Mouse (Mus musculus): ENCODE data around the gene Paqr9. TPM values are rescaled to one million over a fixed set of nuclear protein-coding genes. Genes with fewer than 3 reads are reported as not detected.

Gene Paqr9
- polyA plus RNA-seq, 1 experiment from 2014 or later, result 1.2 TPM

DNA sequence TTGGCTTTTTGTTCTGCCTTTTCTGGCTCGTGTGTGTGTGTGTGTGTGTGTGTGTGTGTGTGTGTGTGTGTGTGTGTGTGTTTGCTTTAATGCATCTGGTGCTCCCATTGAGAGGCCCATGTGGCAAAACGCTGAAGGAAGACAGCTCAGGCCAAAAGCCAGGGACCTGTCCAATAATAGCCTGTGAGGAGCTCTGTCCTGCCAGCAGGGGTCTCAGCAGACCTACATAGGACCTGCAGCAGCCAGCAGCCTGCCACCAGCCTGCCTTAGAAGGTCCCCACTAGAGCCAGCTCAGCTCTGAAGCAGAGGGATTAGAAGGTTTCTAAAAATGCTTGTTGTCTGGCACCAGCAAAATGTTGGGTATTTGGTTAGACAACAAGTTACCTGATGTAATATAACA lies 33.5 kb upstream of the Paqr9 start:
- Histone ChIP-seq H3K27ac (no peak overlapping the region), H3K27me3 (no peaks in the 10 kb centered on the region), H3K9ac (no peak overlapping the region), H3K9me3 (replicated peaks) (no peaks in the 10 kb centered on the region), H3K4me2 (replicated peaks) (no peak overlapping the region), H3K4me1 (no peaks in the 10 kb centered on the region), H3K36me3 (no peaks in the 10 kb centered on the region), H3K4me3 (no peak overlapping the region)
- 21% methylated on average over 2 of the region's 2 CpGs for WGBS
- ATAC-seq (ENCODE audit: low FRiP score), result no peak

DNA sequence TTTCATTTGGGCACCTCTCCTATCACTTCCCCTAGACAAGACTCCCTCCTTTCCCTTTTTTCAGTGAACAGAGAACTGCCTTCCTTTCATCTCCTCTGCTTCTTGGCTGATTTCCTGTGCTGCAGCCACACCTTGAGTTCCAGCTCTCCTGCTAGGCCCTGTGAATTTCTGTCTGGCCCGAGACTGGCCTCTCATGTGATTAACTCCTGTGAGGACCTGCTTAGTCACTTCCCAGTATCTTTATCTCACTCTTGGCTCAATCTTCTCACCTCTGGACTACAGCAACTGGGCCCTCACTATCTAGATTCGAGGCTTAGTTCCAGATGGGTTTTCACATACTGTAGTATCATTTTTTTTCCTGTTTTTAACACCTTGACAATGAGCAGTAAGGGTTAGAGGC lies 31.8 kb upstream of the Paqr9 start:
- H3K4me2 ChIP-seq (replicated peaks), result no peak overlapping the region
- no peaks in the 10 kb centered on the region for H3K9me3 ChIP-seq (replicated peaks)
- H3K36me3 ChIP-seq, result no peaks in the 10 kb centered on the region
- no peak overlapping the region for H3K4me3 ChIP-seq
- H3K27ac ChIP-seq, result no peak overlapping the region
- no peaks in the 10 kb centered on the region for H3K4me1 ChIP-seq
- 65% methylated on average over 2 of the region's 2 CpGs for WGBS
- ATAC-seq (ENCODE audit: low FRiP score), result no peak
- H3K9ac ChIP-seq, result no peak overlapping the region
- H3K27me3 ChIP-seq, result no peaks in the 10 kb centered on the region

DNA sequence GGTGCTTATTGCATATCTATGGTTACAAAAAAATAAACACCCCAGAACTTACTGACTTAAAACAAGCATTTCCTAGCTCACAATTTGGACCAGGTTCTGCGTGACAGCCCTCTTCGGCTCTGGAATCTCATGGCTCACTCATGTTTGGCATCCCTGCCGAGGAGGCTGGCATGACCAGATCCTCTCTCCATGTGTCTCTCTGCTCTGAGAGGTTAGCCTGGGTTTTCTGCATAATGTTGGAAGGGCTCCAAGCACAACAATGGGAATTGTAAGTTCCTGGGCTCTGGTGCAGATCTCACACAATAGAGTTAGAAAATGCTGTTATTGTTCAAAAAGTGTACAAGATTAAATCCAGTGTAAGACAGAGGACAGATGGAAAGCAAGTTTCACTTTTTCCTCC lies 28.3 kb upstream of the Paqr9 start:
- Histone ChIP-seq H3K4me2 (replicated peaks) (no peak overlapping the region), H3K4me3 (no peak overlapping the region), H3K36me3 (no peaks in the 10 kb centered on the region), H3K27ac (no peak overlapping the region), H3K27me3 (no peaks in the 10 kb centered on the region), H3K4me1 (no peaks in the 10 kb centered on the region), H3K9me3 (replicated peaks) (no peaks in the 10 kb centered on the region), H3K9ac (no peak overlapping the region)
- WGBS, result 59% methylated on average over 3 of the region's 3 CpGs
- ATAC-seq (ENCODE audit: low FRiP score), result no peak

DNA sequence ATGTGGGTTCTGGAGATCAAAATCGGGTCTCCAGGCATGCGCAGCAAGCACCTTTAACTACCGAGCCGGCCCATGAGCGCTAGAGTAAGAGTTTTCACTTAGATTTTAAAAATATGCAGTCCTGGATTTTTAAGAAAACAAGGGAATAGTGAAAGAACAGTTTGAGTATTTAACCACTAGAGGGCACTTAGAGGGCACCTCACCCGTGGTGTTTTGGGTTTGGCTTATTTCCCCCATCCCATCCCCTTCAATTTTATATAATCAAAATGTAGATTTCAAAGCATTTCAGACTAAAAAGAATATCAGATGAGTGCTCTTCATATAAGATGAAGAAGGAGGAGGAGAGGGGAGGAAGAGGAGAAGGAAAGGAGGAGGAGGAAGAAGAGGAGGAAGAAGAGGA lies 25.6 kb upstream of the Paqr9 start:
- Histone ChIP-seq H3K27me3 (no peaks in the 10 kb centered on the region), H3K9me3 (replicated peaks) (no peaks in the 10 kb centered on the region), H3K36me3 (no peaks in the 10 kb centered on the region), H3K9ac (no peak overlapping the region), H3K4me2 (replicated peaks) (no peak overlapping the region), H3K4me1 (no peaks in the 10 kb centered on the region), H3K27ac (no peak overlapping the region), H3K4me3 (no peak overlapping the region)
- 53% methylated on average over 6 of the region's 6 CpGs for WGBS
- no peak for ATAC-seq (ENCODE audit: low FRiP score)

DNA sequence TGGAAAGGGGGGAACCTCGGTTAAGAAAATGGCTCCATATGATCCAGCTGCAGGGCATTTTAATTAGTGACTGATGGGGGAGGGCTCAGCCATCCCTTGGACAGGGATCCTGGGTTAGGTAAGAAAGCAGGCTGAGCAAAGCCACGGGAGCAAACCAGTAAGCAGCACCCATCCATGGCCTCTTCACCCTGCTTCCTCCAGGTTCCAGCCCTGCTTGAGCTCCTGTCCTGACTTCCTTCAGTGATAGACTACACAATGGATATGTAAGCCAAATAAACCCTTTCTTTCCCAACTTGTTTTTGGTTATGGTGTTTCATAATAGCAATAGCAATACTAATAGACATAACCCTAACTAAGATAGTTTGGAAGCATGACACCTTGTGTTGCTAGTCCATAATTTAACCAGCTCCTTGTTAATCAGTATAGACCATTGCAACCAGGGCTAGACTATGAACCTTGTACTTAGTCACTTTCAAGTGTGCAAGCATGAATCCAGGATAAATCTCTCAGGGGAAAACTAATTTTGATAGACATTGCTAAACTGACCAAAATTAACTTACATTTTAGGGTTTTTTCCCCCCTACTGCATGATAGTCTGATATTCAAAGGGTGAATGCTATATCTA lies 20.2 kb upstream of the Paqr9 start:
- Histone ChIP-seq H3K4me3 (no peak overlapping the region), H3K4me2 (replicated peaks) (no peak overlapping the region), H3K9ac (no peak overlapping the region), H3K27me3 (no peaks in the 10 kb centered on the region), H3K27ac (no peak overlapping the region), H3K9me3 (replicated peaks) (no peaks in the 10 kb centered on the region), H3K36me3 (no peaks in the 10 kb centered on the region), H3K4me1 (no peaks in the 10 kb centered on the region)
- WGBS, result 72% methylated on average over 2 of the region's 2 CpGs
- no peak for ATAC-seq (ENCODE audit: low FRiP score)

DNA sequence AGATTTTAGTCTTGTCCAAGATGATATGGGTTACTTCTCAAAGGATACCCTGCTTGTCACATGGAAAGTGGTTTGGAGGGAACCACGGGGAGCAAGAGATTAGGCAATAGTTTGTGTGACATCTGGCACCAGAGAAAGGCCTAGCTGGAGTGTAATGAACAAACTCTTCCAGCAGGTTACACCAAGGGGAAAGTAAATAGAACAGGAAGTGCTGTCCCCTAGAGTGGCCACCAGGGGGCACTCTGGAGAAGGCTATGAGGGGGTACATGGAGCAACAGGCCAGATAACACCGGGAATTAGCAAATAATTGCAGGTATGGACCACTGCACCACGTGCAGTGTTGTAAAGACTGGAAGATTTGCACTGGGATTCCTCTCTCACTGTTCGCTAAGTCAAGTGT lies 19.0 kb upstream of the Paqr9 start:
- no peaks in the 10 kb centered on the region for H3K27me3 ChIP-seq
- H3K27ac ChIP-seq, result no peak overlapping the region
- WGBS, result 60% methylated on average over 4 of the region's 4 CpGs
- no peaks in the 10 kb centered on the region for H3K4me1 ChIP-seq
- no peak overlapping the region for H3K4me2 ChIP-seq (replicated peaks)
- no peak overlapping the region for H3K9ac ChIP-seq
- no peak overlapping the region for H3K4me3 ChIP-seq
- ATAC-seq (ENCODE audit: low FRiP score), result no peak; the same call in 1 of the 2 replicates
- no peaks in the 10 kb centered on the region for H3K9me3 ChIP-seq (replicated peaks)
- H3K36me3 ChIP-seq, result no peaks in the 10 kb centered on the region

DNA sequence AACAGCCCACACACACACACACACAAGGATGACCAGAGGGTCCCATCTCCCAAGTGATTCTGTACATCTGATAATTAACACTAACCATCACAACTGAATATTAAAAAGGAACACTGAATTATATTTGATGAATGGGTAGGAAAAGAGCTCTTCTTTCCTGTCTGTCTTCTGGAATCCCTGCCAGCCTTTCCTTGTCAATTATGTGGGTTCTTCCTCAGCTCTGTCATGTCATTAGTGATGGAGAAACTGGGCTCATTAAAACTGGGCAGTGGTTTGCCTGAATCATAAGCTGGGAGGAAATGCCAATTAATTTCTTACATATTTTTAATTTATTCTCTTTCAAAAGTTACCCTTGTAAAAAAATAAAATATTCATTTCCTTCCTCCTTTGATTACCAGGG lies 18.2 kb upstream of the Paqr9 start:
- H3K27ac ChIP-seq, result no peak overlapping the region
- ATAC-seq (ENCODE audit: low FRiP score), result no peak
- no peaks in the 10 kb centered on the region for H3K36me3 ChIP-seq
- H3K4me1 ChIP-seq, result no peaks in the 10 kb centered on the region
- no peaks in the 10 kb centered on the region for H3K9me3 ChIP-seq (replicated peaks)
- H3K4me3 ChIP-seq, result no peak overlapping the region
- no peaks in the 10 kb centered on the region for H3K27me3 ChIP-seq
- no peak overlapping the region for H3K4me2 ChIP-seq (replicated peaks)
- H3K9ac ChIP-seq, result no peak overlapping the region

DNA sequence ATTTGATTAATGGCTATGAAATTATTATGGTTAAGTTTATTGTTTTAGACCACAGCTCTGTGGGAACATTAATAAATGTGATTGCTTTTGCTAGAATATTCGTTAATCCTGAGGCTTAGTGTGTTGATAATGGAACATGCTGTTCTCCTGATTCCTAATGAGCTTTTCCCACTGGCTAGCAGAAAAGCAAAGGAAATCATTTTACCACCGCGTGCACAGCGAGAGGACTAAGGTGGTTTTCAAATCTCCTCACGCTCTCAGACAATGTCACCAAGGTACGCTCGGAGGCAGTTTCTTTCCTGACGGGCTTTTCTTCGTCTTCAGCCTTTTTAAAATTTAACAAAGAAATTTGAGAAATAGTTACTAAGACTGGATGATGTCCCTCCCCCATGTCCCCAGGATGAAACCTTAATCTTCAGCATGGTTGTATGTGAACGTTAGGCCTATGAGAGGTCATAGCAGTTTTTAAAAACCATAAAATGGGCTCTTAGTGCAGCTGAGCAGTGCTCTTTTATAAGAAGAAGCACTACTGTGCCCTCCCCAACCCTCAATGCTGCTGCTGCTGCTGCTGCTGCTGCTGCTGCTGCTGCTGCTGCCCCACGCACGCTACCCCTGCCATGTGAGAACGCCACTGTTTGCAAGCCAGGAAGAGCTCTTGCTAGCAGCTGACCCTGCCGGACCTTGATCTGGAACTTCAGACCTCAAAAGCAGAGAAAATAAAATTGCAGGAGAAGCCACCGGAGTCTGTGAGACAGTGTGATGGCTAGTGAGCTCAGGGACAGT lies 17.6 kb upstream of the Paqr9 start:
- 77% methylated on average over 15 of the region's 15 CpGs for WGBS
- ATAC-seq (ENCODE audit: low FRiP score), result no peak
- Histone ChIP-seq H3K4me2 (replicated peaks) (no peak overlapping the region), H3K27me3 (no peaks in the 10 kb centered on the region), H3K9me3 (replicated peaks) (no peaks in the 10 kb centered on the region), H3K9ac (no peak overlapping the region), H3K4me3 (no peak overlapping the region), H3K27ac (no peak overlapping the region), H3K36me3 (no peaks in the 10 kb centered on the region), H3K4me1 (no peaks in the 10 kb centered on the region)

DNA sequence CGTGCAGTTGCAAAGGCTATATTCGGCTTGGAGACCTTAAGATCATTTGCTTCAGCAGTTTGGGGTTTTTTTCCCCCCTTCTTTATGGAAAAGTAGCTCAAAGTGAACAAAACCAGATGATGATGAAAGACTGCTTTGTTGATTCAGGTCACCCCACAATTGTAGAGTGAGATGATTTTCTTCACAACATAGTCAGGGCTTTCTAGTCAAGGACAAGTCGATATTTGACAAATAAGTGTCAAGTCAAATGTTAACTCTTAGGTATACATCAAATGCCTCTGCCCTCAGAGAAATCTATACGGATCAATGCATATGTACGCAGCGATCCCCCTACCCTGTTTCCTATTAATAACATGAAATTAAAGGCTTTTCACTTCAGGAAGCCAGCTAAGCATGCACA lies 17.0 kb upstream of the Paqr9 start:
- Histone ChIP-seq H3K4me2 (replicated peaks) (no peak overlapping the region), H3K4me3 (no peak overlapping the region), H3K9ac (no peak overlapping the region), H3K9me3 (replicated peaks) (no peaks in the 10 kb centered on the region), H3K4me1 (no peaks in the 10 kb centered on the region), H3K27ac (no peak overlapping the region), H3K27me3 (no peaks in the 10 kb centered on the region), H3K36me3 (no peaks in the 10 kb centered on the region)
- no peak for ATAC-seq (ENCODE audit: low FRiP score)
- 83% methylated on average over 6 of the region's 6 CpGs for WGBS

DNA sequence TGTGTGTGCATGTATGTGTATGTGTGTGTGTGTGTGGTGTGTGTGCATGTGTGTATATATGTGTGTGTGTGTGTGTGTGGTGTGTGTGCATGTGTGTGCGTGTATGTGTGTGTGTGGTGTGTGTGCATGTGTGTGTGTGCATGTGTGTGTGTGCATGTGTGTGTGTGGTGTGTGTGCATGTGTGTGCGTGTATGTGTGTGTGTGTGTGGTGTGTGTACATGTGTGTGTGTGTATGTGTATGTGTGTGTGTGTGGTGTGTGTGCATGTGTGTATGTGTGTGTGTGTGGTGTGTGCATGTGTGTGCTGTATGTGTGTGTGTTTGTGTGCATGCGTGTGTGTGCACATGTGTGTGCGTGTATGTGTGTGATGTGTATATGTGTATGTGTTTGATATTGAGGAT lies 14.9 kb upstream of the Paqr9 start:
- Histone ChIP-seq H3K9me3 (replicated peaks) (no peaks in the 10 kb centered on the region), H3K4me2 (replicated peaks) (no peak overlapping the region), H3K27me3 (no peaks in the 10 kb centered on the region), H3K9ac (no peak overlapping the region), H3K27ac (no peak overlapping the region), H3K36me3 (no peaks in the 10 kb centered on the region), H3K4me1 (no peaks in the 10 kb centered on the region), H3K4me3 (no peak overlapping the region)
- ATAC-seq (ENCODE audit: low FRiP score), result no peak
- WGBS, result 89% methylated on average over 4 of the region's 4 CpGs

DNA sequence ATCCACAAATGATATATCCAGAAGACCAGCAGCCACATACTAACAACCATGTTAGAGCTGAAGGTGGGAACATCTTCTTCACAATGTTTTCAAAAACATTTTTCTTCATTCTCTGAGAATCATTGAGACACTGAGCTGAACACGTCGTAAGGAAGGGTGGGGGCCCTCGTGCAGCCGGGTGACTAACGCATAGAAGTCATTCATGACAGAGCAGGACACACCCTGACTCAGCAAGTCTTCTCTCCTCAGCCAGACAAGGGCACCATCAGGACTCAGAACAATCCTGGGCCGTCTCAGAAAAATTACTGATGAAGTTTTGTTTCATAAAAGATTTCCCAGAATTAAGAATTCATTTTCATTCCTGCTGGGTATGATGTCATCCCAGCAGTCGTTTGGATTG lies 12.8 kb upstream of the Paqr9 start:
- Histone ChIP-seq H3K9me3 (replicated peaks) (no peaks in the 10 kb centered on the region), H3K4me3 (no peak overlapping the region), H3K36me3 (no peaks in the 10 kb centered on the region), H3K27ac (no peak overlapping the region), H3K27me3 (no peaks in the 10 kb centered on the region), H3K9ac (no peak overlapping the region), H3K4me1 (no peaks in the 10 kb centered on the region), H3K4me2 (replicated peaks) (no peak overlapping the region)
- no peak for ATAC-seq (ENCODE audit: low FRiP score)
- WGBS, result 63% methylated on average over 7 of the region's 7 CpGs

DNA sequence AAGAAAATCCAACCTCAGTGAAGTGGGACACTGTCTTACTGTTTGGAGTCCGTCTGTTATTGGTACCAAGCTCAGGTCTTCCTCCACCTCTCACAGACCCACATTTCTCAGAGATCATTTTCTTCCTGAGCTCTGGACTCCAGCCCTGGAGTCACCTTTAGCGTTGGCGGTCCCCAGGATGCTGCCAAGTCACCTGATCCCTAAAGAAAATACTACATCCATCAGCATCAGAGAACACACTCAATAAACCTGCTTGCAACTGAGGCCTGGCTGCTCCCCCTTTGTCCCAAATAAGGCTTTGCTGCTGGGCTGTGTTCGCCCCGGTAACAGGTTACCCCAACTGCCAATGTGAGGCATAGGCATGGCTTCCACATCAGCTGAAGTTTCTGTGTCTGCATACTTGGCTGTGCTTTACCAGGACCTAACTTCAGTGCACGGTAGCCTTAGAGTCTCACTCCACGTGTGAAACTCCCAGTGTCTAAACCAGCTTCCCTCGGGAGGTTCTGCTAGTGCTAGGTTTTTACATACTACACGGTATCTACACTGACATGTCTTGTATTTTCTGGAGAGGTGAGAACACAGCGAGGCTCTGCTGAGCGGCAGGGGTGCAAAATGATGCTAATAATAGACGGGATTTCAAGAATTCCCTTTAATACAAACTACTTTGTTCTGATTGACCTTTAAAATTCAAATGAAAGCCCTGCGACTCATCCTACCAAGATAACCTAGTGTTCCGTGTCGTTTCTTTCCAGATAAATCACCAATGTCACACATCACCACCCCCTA lies 9.6 kb upstream of the Paqr9 start:
- no peak for ATAC-seq (ENCODE audit: low FRiP score)
- Histone ChIP-seq H3K27ac (no peak overlapping the region), H3K9me3 (replicated peaks) (no peaks in the 10 kb centered on the region), H3K4me3 (no peak overlapping the region), H3K36me3 (no peaks in the 10 kb centered on the region), H3K4me1 (no peaks in the 10 kb centered on the region), H3K4me2 (replicated peaks) (no peak overlapping the region), H3K9ac (no peak overlapping the region), H3K27me3 (no peaks in the 10 kb centered on the region; the same call in 1 of the 2 replicates)
- 62% methylated on average over 15 of the region's 15 CpGs for WGBS

Data from hindbrain, embryonic 12.5 days (tissue).